Mouse (Mus musculus): ENCODE measurements around the gene Manf.

- no peak for TF ChIP-seq POLR2A (IDR thresholded peaks at IDR 0.05; ENCODE audit: insufficient read depth, low read depth, low read length)
- no peak for TF ChIP-seq CTCF (IDR thresholded peaks at IDR 0.05; ENCODE audit: insufficient read depth, low read depth, low read length)
These were observed 15.1 kb downstream of the Manf start for GRCm38 (mm10) chr9:106876666-106877065.

Data from olfactory bulb, adult 2 months (tissue).